Mouse (Mus musculus): ENCODE data around the gene Kcna2. TPM values are rescaled to one million over a fixed set of nuclear protein-coding genes. Genes with fewer than 3 reads are reported as not detected.

Gene Kcna2
- polyA plus RNA-seq, 1 experiment: 5.6 TPM

DNA sequence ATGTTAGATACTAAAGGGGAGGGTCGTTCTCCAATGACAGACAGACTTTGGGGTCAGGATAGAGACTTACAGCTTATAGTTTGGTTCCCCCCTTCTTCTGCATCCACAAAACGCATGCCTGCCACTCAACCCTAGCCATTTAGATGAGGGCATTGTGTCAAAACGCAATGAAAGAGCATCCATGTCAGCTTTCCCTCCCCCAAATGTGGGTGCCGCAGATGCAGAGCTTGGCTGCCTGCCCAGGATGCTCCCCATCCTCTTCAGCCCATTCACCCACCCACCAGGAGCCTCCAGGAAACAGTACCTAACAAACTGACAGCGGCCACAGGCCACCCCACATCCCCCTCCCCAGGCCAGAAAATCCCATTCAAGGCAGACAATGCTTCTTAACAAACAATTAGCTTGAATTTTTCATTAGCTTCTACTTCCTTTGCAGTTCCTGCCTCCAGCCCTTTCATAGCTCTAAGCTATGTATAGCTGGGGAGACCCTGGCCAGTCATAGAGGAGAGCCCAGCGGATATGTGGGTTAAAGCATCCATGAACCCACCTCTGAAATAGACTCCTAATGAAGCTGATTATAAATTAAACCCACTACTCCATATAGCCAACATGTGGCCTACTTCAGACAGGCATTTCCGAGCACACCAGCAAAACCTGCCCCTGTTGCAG is 50.1 kb downstream of the Kcna2 start:
- TF ChIP-seq POLR2A (IDR thresholded peaks at IDR 0.05; ENCODE audit: control insufficient read depth, extremely low read depth, insufficient read depth, low read length, poor library complexity) (no peak), CTCF (IDR thresholded peaks at IDR 0.05; ENCODE audit: borderline replicate concordance, control insufficient read depth, extremely low read depth, insufficient read depth, low read length, poor library complexity) (no peak)
- Histone ChIP-seq H3K4me1 (replicated peaks; ENCODE audit: control insufficient read depth, insufficient read depth, low read length) (0 out of 2 replicates have a peak, but pooled peaks cover 3% of the 10 kb centered on the region), H3K36me3 (ENCODE audit: control insufficient read depth, insufficient read depth, low read length) (no peaks in the 10 kb centered on the region), H3K4me3 (ENCODE audit: control insufficient read depth, insufficient read depth, low read length) (no peak overlapping the region), H3K27me3 (ENCODE audit: control insufficient read depth, insufficient read depth, low read length) (no peaks in the 10 kb centered on the region), H3K27ac (ENCODE audit: control insufficient read depth, insufficient read depth, low read length) (no peak overlapping the region)
- WGBS: 59% methylated on average over 7 of the region's 7 CpGs
- DNase-seq: no peak

DNA sequence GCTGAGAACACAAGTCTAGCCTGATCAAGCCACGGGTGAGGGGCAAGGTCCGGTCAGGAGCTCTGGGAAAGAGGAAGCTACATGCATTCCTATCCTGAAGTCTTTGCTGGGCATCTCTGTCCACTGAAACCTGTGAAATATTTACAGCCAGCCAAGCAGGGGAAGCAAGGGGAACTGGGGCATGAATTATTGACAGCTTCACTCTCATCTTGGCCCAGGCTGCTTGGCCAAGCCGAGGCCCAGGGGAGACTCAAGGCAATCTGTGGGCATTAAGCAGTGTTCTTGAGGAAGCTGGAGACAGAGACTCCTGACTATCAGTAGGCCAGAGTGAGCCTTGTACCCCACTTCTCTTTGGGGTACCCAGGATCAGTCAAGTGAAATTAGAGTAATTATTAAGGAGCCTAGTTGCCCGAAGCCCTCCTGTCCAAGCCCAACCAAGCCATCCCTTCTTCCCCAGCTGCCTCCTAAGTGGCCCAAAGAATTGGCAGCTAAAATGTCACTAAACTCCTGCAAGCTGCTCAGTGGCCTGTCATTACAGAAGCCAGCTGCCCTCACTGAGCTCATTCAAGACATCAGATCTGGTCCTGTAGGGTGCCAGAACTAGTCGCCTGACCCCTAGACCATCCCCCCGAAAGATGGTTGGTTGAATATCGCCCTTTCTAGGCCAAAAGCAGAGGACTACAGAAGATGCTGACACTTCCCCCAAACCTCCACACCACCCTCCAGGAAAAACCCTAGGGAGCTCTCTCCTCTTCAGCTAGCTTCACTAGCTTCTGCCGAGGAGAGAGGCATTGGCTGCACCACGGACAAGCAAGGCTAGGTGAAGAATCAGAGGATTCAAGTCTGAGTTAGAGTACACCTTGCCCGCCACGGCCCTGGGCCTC is 53.1 kb downstream of the Kcna2 start:
- no peak for TF ChIP-seq POLR2A (IDR thresholded peaks at IDR 0.05; ENCODE audit: control insufficient read depth, extremely low read depth, insufficient read depth, low read length, poor library complexity)
- no peak overlapping the region for H3K27ac ChIP-seq (ENCODE audit: control insufficient read depth, insufficient read depth, low read length)
- 84% methylated on average over 11 of the region's 11 CpGs for WGBS
- no peaks in the 10 kb centered on the region for H3K27me3 ChIP-seq (ENCODE audit: control insufficient read depth, insufficient read depth, low read length)
- H3K4me3 ChIP-seq (ENCODE audit: control insufficient read depth, insufficient read depth, low read length): no peak overlapping the region
- no peak for DNase-seq
- no peaks in the 10 kb centered on the region for H3K36me3 ChIP-seq (ENCODE audit: control insufficient read depth, insufficient read depth, low read length)
- H3K4me1 ChIP-seq (replicated peaks; ENCODE audit: control insufficient read depth, insufficient read depth, low read length): peaks cover 5% of the 10 kb centered on the region

DNA sequence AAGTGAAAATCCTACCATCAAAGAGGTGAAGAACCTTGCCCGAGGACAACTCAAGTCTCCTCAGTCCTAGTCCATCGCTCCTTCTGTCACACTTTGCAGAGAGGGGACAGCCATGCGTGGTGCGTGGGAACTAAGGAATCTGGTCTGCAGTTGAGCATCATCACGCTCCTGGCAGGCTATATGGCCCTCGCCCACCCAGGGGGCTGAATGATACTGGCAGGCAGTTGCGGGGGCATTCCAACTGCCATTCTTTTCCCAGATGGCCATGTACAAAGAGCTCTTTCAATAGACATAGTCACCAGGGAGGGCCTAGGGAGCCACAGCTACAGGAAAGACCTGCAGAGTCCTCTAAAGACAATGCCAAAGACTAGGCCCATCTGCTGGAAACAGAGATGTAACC is 57.9 kb downstream of the Kcna2 start:
- 95% methylated on average over 7 of the region's 7 CpGs for WGBS
- TF ChIP-seq POLR2A (IDR thresholded peaks at IDR 0.05; ENCODE audit: control insufficient read depth, extremely low read depth, insufficient read depth, low read length, poor library complexity) (no peak), CTCF (IDR thresholded peaks at IDR 0.05; ENCODE audit: borderline replicate concordance, control insufficient read depth, extremely low read depth, insufficient read depth, low read length, poor library complexity) (no peak)
- no peak for DNase-seq
- no peak overlapping the region for H3K4me3 ChIP-seq (ENCODE audit: control insufficient read depth, insufficient read depth, low read length)
- H3K27ac ChIP-seq (ENCODE audit: control insufficient read depth, insufficient read depth, low read length): no peak overlapping the region
- peaks cover 8% of the 10 kb centered on the region for H3K4me1 ChIP-seq (replicated peaks; ENCODE audit: control insufficient read depth, insufficient read depth, low read length)
- H3K27me3 ChIP-seq (ENCODE audit: control insufficient read depth, insufficient read depth, low read length): no peaks in the 10 kb centered on the region
- no peaks in the 10 kb centered on the region for H3K36me3 ChIP-seq (ENCODE audit: control insufficient read depth, insufficient read depth, low read length)

DNA sequence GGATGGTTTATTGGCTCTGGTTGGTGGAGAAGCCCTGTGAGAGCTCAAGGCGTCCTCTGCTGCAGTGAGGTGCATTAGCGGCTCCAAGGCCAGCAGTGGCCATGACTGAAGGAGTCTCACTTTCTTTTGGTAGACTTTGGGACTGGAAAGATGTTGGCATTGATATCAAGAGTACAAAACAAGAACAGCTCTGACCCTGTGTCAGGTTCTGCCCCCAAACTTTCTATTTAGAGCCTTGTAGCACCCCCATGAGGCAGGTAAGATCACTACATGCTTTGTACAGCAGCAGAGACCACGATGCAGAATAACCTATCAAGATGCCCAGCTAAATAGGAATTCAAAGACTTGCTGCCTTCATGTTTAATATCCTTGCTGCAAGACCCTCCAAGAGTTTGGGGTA is 58.5 kb downstream of the Kcna2 start:
- no peak overlapping the region for H3K4me3 ChIP-seq (ENCODE audit: control insufficient read depth, insufficient read depth, low read length)
- 73% methylated on average over 3 of the region's 3 CpGs for WGBS
- H3K27ac ChIP-seq (ENCODE audit: control insufficient read depth, insufficient read depth, low read length): no peak overlapping the region
- TF ChIP-seq CTCF (IDR thresholded peaks at IDR 0.05; ENCODE audit: borderline replicate concordance, control insufficient read depth, extremely low read depth, insufficient read depth, low read length, poor library complexity): no peak
- no peak for TF ChIP-seq POLR2A (IDR thresholded peaks at IDR 0.05; ENCODE audit: control insufficient read depth, extremely low read depth, insufficient read depth, low read length, poor library complexity)
- peaks cover 8% of the 10 kb centered on the region for H3K4me1 ChIP-seq (replicated peaks; ENCODE audit: control insufficient read depth, insufficient read depth, low read length)
- H3K36me3 ChIP-seq (ENCODE audit: control insufficient read depth, insufficient read depth, low read length): no peaks in the 10 kb centered on the region
- H3K27me3 ChIP-seq (ENCODE audit: control insufficient read depth, insufficient read depth, low read length): no peaks in the 10 kb centered on the region
- DNase-seq: peak; percentile 73

DNA sequence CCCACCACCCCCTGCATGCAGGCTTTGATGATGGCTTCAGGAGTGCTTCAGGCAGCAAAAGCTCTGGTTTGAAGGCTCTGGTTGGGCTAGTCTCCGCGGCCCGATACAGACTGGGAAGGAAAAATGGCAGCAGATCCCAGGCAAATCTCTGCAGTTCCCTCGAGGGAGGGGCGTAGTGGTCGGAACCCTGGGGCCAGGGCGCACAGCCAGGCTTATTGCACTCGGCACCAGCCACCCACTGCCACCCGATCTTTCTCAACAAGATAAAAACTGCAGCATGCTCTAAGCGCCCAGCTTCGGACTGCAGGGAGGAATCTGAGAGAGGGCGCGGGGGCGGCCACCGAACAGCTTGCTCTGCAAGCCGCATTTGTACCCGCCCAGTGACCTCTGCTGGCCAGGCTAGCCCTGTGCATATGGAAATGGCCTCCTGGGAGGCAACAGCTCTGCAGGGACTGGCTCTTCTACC is 58.9 kb downstream of the Kcna2 start:
- no peak overlapping the region for H3K4me3 ChIP-seq (ENCODE audit: control insufficient read depth, insufficient read depth, low read length)
- 17% methylated on average over 17 of the region's 17 CpGs for WGBS
- H3K4me1 ChIP-seq (replicated peaks; ENCODE audit: control insufficient read depth, insufficient read depth, low read length): peaks cover 8% of the 10 kb centered on the region
- TF ChIP-seq CTCF (IDR thresholded peaks at IDR 0.05; ENCODE audit: borderline replicate concordance, control insufficient read depth, extremely low read depth, insufficient read depth, low read length, poor library complexity): no peak
- TF ChIP-seq POLR2A (IDR thresholded peaks at IDR 0.05; ENCODE audit: control insufficient read depth, extremely low read depth, insufficient read depth, low read length, poor library complexity): no peak
- no peaks in the 10 kb centered on the region for H3K36me3 ChIP-seq (ENCODE audit: control insufficient read depth, insufficient read depth, low read length)
- H3K27me3 ChIP-seq (ENCODE audit: control insufficient read depth, insufficient read depth, low read length): no peaks in the 10 kb centered on the region
- no peak overlapping the region for H3K27ac ChIP-seq (ENCODE audit: control insufficient read depth, insufficient read depth, low read length)
- peak; percentile 25 for DNase-seq

DNA sequence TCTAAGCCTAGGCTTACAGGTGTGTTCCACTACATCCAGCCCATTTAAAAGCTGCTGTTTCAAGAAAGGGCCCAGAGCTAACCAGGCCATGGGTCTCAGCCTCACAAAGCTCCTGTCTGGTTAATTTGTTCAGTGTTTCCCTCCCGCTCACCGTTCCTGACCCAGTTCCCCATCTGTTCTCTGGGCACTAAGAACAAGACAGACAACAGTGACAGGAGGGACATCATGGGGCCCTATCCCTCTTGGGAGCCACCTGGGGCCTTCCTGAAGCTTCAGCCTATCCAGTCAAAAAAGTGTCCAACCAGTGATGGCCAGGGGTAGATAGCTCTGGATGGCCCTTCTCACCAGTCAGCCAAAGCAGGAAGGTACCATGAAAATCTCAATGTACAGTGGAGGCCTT is 61.8 kb downstream of the Kcna2 start:
- 98% methylated on average over 2 of the region's 2 CpGs for WGBS
- no peak for DNase-seq
- Histone ChIP-seq H3K36me3 (ENCODE audit: control insufficient read depth, insufficient read depth, low read length) (no peaks in the 10 kb centered on the region), H3K27me3 (ENCODE audit: control insufficient read depth, insufficient read depth, low read length) (no peaks in the 10 kb centered on the region), H3K4me3 (ENCODE audit: control insufficient read depth, insufficient read depth, low read length) (no peak overlapping the region), H3K4me1 (replicated peaks; ENCODE audit: control insufficient read depth, insufficient read depth, low read length) (peaks cover 5% of the 10 kb centered on the region; the same call in 1 of the 2 replicates), H3K27ac (ENCODE audit: control insufficient read depth, insufficient read depth, low read length) (no peak overlapping the region)
- no peak for TF ChIP-seq POLR2A (IDR thresholded peaks at IDR 0.05; ENCODE audit: control insufficient read depth, extremely low read depth, insufficient read depth, low read length, poor library complexity)
- no peak for TF ChIP-seq CTCF (IDR thresholded peaks at IDR 0.05; ENCODE audit: borderline replicate concordance, control insufficient read depth, extremely low read depth, insufficient read depth, low read length, poor library complexity)

Other genes with a start within 250 kb of the Kcna2 start
- gene Kcna3, start 65.0 kb upstream of the Kcna2 start, polyA plus RNA-seq (2012; rRNA removed): 151 and 202 TPM in 2 replicates
- gene Kcna10, start 81.9 kb downstream of the Kcna2 start, polyA plus RNA-seq (2012; rRNA removed): not detected in 2 replicates
- 0.64 and 0.85 TPM in 2 replicates for gene Cym, start 120.6 kb downstream of the Kcna2 start, polyA plus RNA-seq (2012; rRNA removed)
- gene A630076J17Rik, start 129.5 kb downstream of the Kcna2 start, polyA plus RNA-seq (2012; rRNA removed): 0.53 and 0.54 TPM in 2 replicates
- 0.10 and 0.70 TPM in 2 replicates for gene Prok1, start 138.6 kb downstream of the Kcna2 start, polyA plus RNA-seq (2012; rRNA removed)
- gene Lamtor5, start 177.7 kb downstream of the Kcna2 start, polyA plus RNA-seq (2012; rRNA removed): 109 and 126 TPM in 2 replicates
- gene Slc16a4, start 190.1 kb downstream of the Kcna2 start, polyA plus RNA-seq (2012; rRNA removed): 0.11 and 0.20 TPM in 2 replicates
- 16.4 and 20.9 TPM in 2 replicates for gene Rbm15, start 232.5 kb downstream of the Kcna2 start, polyA plus RNA-seq (2012; rRNA removed)